Mouse (Mus musculus) adipocyte (in vitro differentiated cells): ENCODE results near the gene Efhd2.

Source experiments
- DNase-seq: peaks from one replicate; pipeline ENCODE4 v3.0.0-alpha.2; 2016; ENCODE audit warnings: low spot score

Gene Efhd2

GRCm38 (mm10) chr4:141874601-141875460, at the start of gene Efhd2:
TSS of gene Efhd2 (minus strand) at chr4:141874920.
- DNase-seq = peak; percentile 31

GRCm38 (mm10) chr4:141923961-141924360, 49.2 kb upstream of the Efhd2 start:
- DNase-seq = no peak

- DNase-seq = no peak
Measured at GRCm38 (mm10) chr4:141920391-141920790, 45.7 kb upstream of the Efhd2 start.

GRCm38 (mm10) chr4:141917735-141918419, 43.2 kb upstream of the Efhd2 start:
- DNase-seq = no peak

GRCm38 (mm10) chr4:141914040-141914439, 39.3 kb upstream of the Efhd2 start:
- DNase-seq = no peak

GRCm38 (mm10) chr4:141913201-141913993, 38.7 kb upstream of the Efhd2 start:
- DNase-seq = no peak

- no peak for DNase-seq
Measured at GRCm38 (mm10) chr4:141904710-141905109, 30.0 kb upstream of the Efhd2 start.

- no peak for DNase-seq
Measured at GRCm38 (mm10) chr4:141902479-141902858, 27.7 kb upstream of the Efhd2 start.

GRCm38 (mm10) chr4:141901711-141902478, 27.2 kb upstream of the Efhd2 start:
- DNase-seq = no peak

- no peak for DNase-seq
Measured at GRCm38 (mm10) chr4:141900421-141900820, 25.7 kb upstream of the Efhd2 start.

- DNase-seq = no peak
Measured at GRCm38 (mm10) chr4:141899936-141900335, 25.2 kb upstream of the Efhd2 start.

GRCm38 (mm10) chr4:141898905-141899304, 24.2 kb upstream of the Efhd2 start:
- no peak for DNase-seq

- no peak for DNase-seq
Measured at GRCm38 (mm10) chr4:141897838-141898237, 23.1 kb upstream of the Efhd2 start.

- DNase-seq = no peak
Measured at GRCm38 (mm10) chr4:141897225-141897624, 22.5 kb upstream of the Efhd2 start.

- no peak for DNase-seq
Measured at GRCm38 (mm10) chr4:141895772-141896171, 21.1 kb upstream of the Efhd2 start.

GRCm38 (mm10) chr4:141893157-141893784, 18.6 kb upstream of the Efhd2 start:
- no peak for DNase-seq

GRCm38 (mm10) chr4:141886385-141886968, 11.8 kb upstream of the Efhd2 start:
- DNase-seq = no peak

GRCm38 (mm10) chr4:141885451-141885850, 10.7 kb upstream of the Efhd2 start:
- DNase-seq = no peak

GRCm38 (mm10) chr4:141882858-141883257, 8.1 kb upstream of the Efhd2 start:
- DNase-seq = no peak

- DNase-seq = peak; percentile 48
Measured at GRCm38 (mm10) chr4:141881950-141882349, 7.2 kb upstream of the Efhd2 start.
